Mouse (Mus musculus) lung, embryonic 15.5 days (tissue): ENCODE measurements around the gene Nasp. TPM values are rescaled to one million over a fixed set of nuclear protein-coding genes. Genes with fewer than 3 reads are reported as not detected.
"Not testable (repeated sequence)": the region's sequence is repeated elsewhere in the genome, so short reads cannot be mapped to it uniquely, and the experiment has no call there.

ENCODE experiments used
- ATAC-seq: fragments of 200-750 bp; cut with Nextera tagmentation; 2 replicates; pipeline ENCODE4 v1.8.0; 2017; ENCODE audit warnings: moderate number of reproducible peaks, borderline replicate concordance; ENCODE audit not compliant: low FRiP score, low TSS enrichment; ENCODE audit errors: extremely low read depth
- H3K27ac ChIP-seq: fragments of 300-500 bp; sonication (generic); 2 replicates; pipeline ENCODE4 v1.5.1; 2015; ENCODE audit warnings: moderate library complexity, mild to moderate bottlenecking, inconsistent platforms
- H3K27me3 ChIP-seq: fragments of 300-500 bp; sonication (generic); 2 replicates; pipeline ENCODE4 v1.6.1; 2015; ENCODE audit warnings: inconsistent platforms
- H3K36me3 ChIP-seq: fragments of 300-500 bp; sonication (generic); 2 replicates; pipeline ENCODE4 v1.6.1; 2015; ENCODE audit warnings: inconsistent platforms
- H3K4me1 ChIP-seq: fragments of 300-500 bp; sonication (generic); 2 replicates; pipeline ENCODE4 v1.6.1; 2015; ENCODE audit warnings: inconsistent platforms
- H3K4me2 ChIP-seq: fragments of 300-500 bp; sonication (generic); 2 replicates; pipeline ENCODE4 v1.6.1; 2015; ENCODE audit warnings: inconsistent platforms, mild to moderate bottlenecking, moderate library complexity
- H3K4me3 ChIP-seq: fragments of 300-500 bp; sonication (generic); 2 replicates; pipeline ENCODE4 v1.5.1; 2015; ENCODE audit warnings: mild to moderate bottlenecking, inconsistent platforms
- H3K9ac ChIP-seq: fragments of 300-500 bp; sonication (generic); 2 replicates; pipeline ENCODE4 v1.6.1; 2015; ENCODE audit warnings: inconsistent platforms
- H3K9me3 ChIP-seq: fragments of 300-500 bp; sonication (generic); 2 replicates; pipeline ENCODE4 v1.6.1; 2016; ENCODE audit warnings: inconsistent platforms
- WGBS: fragments of 180-500 bp; shearing (Covaris S2); methylation state at CpG from one replicate; pipeline ENCODE4 v1.1.7; 2015; 5-methylcytosine and 5-hydroxymethylcytosine counted together
- polyA plus RNA-seq: library from polyadenylated mRNA; unstranded; fragments of >200 nt; fragmentation: Nextera tagmentation; extraction: Ambion mirVana; gene quantifications from 2 replicates; pipeline ENCODE4 v1.2.1, GENCODE M21; 2015

Gene Nasp
- 125 and 131 TPM in 2 replicates for polyA plus RNA-seq

- H3K4me1 ChIP-seq: peaks cover 20% of the 10 kb centered on the region
- H3K27ac ChIP-seq: peak within 1 kb of the TSS; percentile 97
- no peaks in the 10 kb centered on the region for H3K27me3 ChIP-seq
- peak within 1 kb of the TSS; percentile 99 for H3K4me3 ChIP-seq
- H3K36me3 ChIP-seq: peaks cover 5% of the 10 kb centered on the region; the same call in 1 of the 2 replicates
- 7% methylated on average over 23 of the region's 23 CpGs for WGBS
- no peaks in the 10 kb centered on the region for H3K9me3 ChIP-seq
- peak within 1 kb of the TSS; percentile 73 for H3K4me2 ChIP-seq
- H3K9ac ChIP-seq: peak within 1 kb of the TSS; percentile 91
- peak; percentile 89 for ATAC-seq
Measured at GRCm38 (mm10) chr4:116627722-116628662, at the start of gene Nasp. Nasp (minus strand) TSS chr4:116627941.

GRCm38 (mm10) chr4:116676027-116676426 lies 48.3 kb upstream of the Nasp start:
- no peaks in the 10 kb centered on the region for H3K9me3 ChIP-seq
- no peak overlapping the region for H3K9ac ChIP-seq
- H3K27me3 ChIP-seq: no peaks in the 10 kb centered on the region
- H3K4me1 ChIP-seq: peaks cover 5% of the 10 kb centered on the region; the same call in 1 of the 2 replicates
- no peaks in the 10 kb centered on the region for H3K36me3 ChIP-seq
- no peak for ATAC-seq
- no peak overlapping the region for H3K27ac ChIP-seq
- 76% methylated on average over 3 of the region's 3 CpGs for WGBS
- H3K4me3 ChIP-seq: no peak overlapping the region
- H3K4me2 ChIP-seq: no peak overlapping the region

- not testable (repeated sequence) for H3K4me1 ChIP-seq, H3K4me3 ChIP-seq, H3K27ac ChIP-seq, H3K4me2 ChIP-seq, H3K36me3 ChIP-seq, H3K27me3 ChIP-seq, H3K9me3 ChIP-seq, ATAC-seq, H3K9ac ChIP-seq
- WGBS: 89% methylated on average over 6 of the region's 6 CpGs
Measured at GRCm38 (mm10) chr4:116674761-116675160, 47.0 kb upstream of the Nasp start.

GRCm38 (mm10) chr4:116672785-116673184 lies 45.0 kb upstream of the Nasp start:
- no peak overlapping the region for H3K4me3 ChIP-seq
- no peak overlapping the region for H3K27ac ChIP-seq
- no peak overlapping the region for H3K4me2 ChIP-seq
- H3K4me1 ChIP-seq: peaks cover 5% of the 10 kb centered on the region; the same call in 1 of the 2 replicates
- no peaks in the 10 kb centered on the region for H3K27me3 ChIP-seq
- WGBS: 22% methylated on average over 2 of the region's 2 CpGs
- no peak overlapping the region for H3K9ac ChIP-seq
- no peaks in the 10 kb centered on the region for H3K9me3 ChIP-seq
- ATAC-seq: peak; percentile 84
- H3K36me3 ChIP-seq: no peaks in the 10 kb centered on the region

- WGBS: 38% methylated on average over 2 of the region's 2 CpGs
- no peak overlapping the region for H3K9ac ChIP-seq
- peaks cover 5% of the 10 kb centered on the region; the same call in 1 of the 2 replicates for H3K4me1 ChIP-seq
- ATAC-seq: no peak
- H3K9me3 ChIP-seq: no peaks in the 10 kb centered on the region
- no peak overlapping the region for H3K4me3 ChIP-seq
- no peak overlapping the region for H3K4me2 ChIP-seq
- no peaks in the 10 kb centered on the region for H3K36me3 ChIP-seq
- H3K27ac ChIP-seq: no peak overlapping the region
- H3K27me3 ChIP-seq: no peaks in the 10 kb centered on the region
Measured at GRCm38 (mm10) chr4:116669291-116669690, 41.5 kb upstream of the Nasp start.

DNA sequence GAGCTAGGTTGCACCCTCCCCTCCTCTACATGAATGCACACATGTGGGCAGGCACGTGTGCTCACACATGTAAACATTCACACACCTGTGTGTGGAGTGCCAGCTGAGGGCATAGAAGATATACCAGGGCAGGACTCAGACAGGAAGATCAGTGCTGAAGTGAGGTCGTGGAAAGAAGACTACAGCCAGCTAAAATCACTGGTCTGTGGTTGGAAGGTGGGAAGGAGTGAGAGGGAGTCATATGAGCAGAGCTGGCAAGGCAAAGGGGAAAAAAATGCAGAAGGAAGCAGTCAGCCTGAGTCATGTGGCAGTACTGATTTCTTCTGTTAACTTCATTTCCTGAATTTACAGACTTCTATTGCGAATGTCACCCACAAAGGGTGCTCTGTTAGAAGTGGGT lies 40.4 kb upstream of the Nasp start:
- Histone ChIP-seq H3K4me1 (peaks cover 5% of the 10 kb centered on the region; the same call in 1 of the 2 replicates), H3K9ac (no peak overlapping the region), H3K27ac (no peak overlapping the region), H3K9me3 (no peaks in the 10 kb centered on the region), H3K4me3 (no peak overlapping the region), H3K36me3 (no peaks in the 10 kb centered on the region), H3K4me2 (no peak overlapping the region), H3K27me3 (no peaks in the 10 kb centered on the region)
- WGBS: 41% methylated on average over 3 of the region's 3 CpGs
- ATAC-seq: no peak

DNA sequence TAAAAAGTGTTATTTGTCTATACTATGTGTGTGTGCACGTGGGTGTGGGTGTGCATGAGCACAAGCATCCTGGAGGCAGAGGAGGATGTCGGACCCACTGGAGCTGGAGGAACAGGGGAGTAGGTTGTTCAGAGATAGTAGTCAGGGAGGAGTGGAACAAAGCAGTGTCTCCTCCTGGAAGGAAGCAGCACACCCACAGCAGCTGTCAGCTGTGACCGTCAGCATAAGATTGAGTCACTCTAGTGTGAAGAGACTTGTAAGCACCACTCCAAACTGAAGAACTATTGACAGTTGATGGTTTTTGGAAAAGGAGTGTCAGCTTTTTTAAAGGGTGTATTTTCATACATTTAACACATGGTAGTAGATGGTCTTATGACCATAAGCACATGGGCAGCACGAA lies 38.9 kb upstream of the Nasp start:
- WGBS: 49% methylated on average over 4 of the region's 4 CpGs
- Histone ChIP-seq H3K9ac (no peak overlapping the region), H3K27ac (no peak overlapping the region), H3K9me3 (no peaks in the 10 kb centered on the region), H3K4me3 (no peak overlapping the region), H3K36me3 (no peaks in the 10 kb centered on the region), H3K4me1 (no peaks in the 10 kb centered on the region), H3K27me3 (no peaks in the 10 kb centered on the region), H3K4me2 (no peak overlapping the region)
- ATAC-seq: no peak

DNA sequence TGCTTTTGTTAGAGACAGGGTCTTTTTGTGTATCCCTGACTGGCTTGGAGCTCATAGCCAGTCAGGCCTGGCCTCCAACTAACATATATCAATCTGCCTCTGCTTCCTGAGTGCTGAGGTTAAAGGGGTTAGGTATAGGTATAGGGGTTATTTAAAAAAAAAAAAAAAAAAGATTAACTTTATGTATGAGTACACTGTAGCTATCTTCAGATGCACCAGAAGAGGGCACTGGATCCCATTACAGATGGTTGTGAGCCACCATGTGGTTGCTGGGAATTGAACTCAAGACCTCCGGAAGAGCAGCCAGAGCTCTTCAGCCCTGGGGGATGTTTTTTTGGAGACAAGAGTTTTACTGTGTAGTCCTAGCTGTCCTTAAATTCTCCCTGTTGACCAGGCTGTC lies 34.3 kb upstream of the Nasp start:
- H3K36me3 ChIP-seq: no peaks in the 10 kb centered on the region
- no peak overlapping the region for H3K27ac ChIP-seq
- H3K4me3 ChIP-seq: no peak overlapping the region
- no peak overlapping the region for H3K4me2 ChIP-seq
- H3K9me3 ChIP-seq: no peaks in the 10 kb centered on the region
- ATAC-seq: no peak
- WGBS: 95% methylated on average over 1 of the region's 1 CpGs
- H3K9ac ChIP-seq: no peak overlapping the region
- H3K27me3 ChIP-seq: no peaks in the 10 kb centered on the region
- H3K4me1 ChIP-seq: peaks cover 11% of the 10 kb centered on the region; the same call in 1 of the 2 replicates

DNA sequence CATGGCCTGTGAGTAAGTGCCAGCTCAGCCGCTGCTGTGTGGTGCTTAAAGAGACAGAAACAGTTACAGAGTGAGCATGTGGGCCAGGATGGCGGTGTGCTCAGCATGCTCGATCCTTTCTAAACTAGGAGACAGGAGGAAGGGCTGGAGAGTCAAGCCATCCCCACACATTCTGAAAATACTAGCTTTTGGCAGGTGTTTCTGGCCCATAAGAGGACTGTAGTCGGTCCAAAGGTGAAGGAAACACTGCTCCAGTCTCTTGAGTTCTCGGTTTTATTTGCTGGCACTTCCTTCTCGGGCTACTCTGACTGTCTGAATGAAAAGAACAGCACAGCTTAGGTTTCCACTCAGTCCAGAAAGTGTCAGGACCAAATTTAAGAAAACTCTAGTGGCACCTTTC lies 33.1 kb upstream of the Nasp start:
- no peaks in the 10 kb centered on the region for H3K36me3 ChIP-seq
- H3K4me3 ChIP-seq: no peak overlapping the region
- no peak overlapping the region for H3K4me2 ChIP-seq
- no peak for ATAC-seq
- no peaks in the 10 kb centered on the region for H3K27me3 ChIP-seq
- H3K27ac ChIP-seq: no peak overlapping the region
- no peaks in the 10 kb centered on the region for H3K9me3 ChIP-seq
- no peak overlapping the region for H3K9ac ChIP-seq
- peaks cover 11% of the 10 kb centered on the region; the same call in 1 of the 2 replicates for H3K4me1 ChIP-seq
- WGBS: 64% methylated on average over 6 of the region's 6 CpGs

DNA sequence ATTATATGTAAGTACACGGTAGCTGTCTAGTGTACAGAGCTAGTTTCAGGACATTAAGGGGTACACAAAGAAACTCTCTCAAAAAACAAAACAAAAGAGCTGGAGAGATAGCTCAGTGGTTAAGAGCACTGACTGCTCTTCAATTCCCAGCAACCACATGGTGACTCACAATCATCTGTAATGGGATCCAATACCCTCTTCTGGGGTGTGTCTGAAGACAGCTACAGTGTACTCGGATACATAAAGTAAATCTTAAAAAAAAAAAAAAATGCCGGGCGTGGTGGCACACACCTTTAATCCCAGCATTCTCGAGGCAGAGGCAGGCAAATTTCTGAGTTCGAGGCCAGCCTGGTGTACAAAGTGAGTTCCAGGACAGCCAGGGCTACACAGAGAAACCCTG lies 32.2 kb upstream of the Nasp start:
- not testable (repeated sequence) for H3K27me3 ChIP-seq, H3K9me3 ChIP-seq, H3K4me2 ChIP-seq, H3K4me3 ChIP-seq, H3K9ac ChIP-seq, H3K27ac ChIP-seq, H3K36me3 ChIP-seq, ATAC-seq
- WGBS: 74% methylated on average over 6 of the region's 6 CpGs
- peaks cover 11% of the 10 kb centered on the region; the same call in 1 of the 2 replicates for H3K4me1 ChIP-seq

DNA sequence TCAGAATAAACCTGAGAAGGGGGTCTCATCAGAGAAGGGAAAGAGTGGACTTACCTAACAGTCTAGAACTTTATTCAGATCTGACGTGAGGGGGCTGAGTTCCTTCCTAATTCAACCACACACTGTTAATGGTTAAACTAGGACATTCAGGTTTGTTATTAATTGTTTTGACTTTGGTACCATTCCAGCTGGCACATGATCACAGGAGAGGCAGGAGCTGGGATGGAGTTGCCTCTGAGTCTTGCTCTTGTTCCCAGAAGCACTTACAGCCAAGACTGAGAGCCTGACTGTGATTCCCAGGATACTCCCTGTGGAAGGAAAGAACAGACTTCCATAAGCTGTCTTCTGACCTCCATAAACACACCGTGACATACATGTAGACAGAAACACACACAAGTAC lies 31.7 kb upstream of the Nasp start:
- Histone ChIP-seq H3K27ac (no peak overlapping the region), H3K4me2 (no peak overlapping the region), H3K9me3 (no peaks in the 10 kb centered on the region), H3K4me1 (peaks cover 11% of the 10 kb centered on the region; the same call in 1 of the 2 replicates), H3K27me3 (no peaks in the 10 kb centered on the region), H3K9ac (no peak overlapping the region), H3K36me3 (no peaks in the 10 kb centered on the region), H3K4me3 (no peak overlapping the region)
- WGBS: 30% methylated on average over 2 of the region's 2 CpGs
- ATAC-seq: peak; percentile 39; the same call in 1 of the 2 replicates

DNA sequence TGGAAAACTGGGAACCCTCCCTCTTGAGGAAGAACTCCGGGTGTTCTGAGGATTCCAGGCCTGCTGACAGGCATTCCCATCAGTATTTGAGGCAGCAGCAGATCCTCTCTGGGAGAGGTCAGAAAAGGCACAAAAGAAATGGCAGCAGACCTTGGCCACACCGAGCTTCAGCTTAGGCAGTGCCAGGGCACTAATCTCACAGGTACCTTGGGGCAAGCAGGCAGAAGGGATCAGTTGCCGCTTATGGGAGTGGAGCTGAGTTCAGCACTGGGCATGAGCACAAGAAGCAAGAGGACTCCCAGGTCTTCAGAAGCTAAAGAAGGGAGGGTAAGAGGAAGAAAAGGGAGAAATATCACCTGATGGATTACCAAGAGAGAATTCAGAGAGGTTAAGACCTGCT lies 30.2 kb upstream of the Nasp start:
- 50% methylated on average over 3 of the region's 3 CpGs for WGBS
- no peak overlapping the region for H3K9ac ChIP-seq
- ATAC-seq: no peak

More for the DNA sequence above, 30.2 kb upstream of the Nasp start:
- H3K4me3 ChIP-seq: no peak overlapping the region
- no peak overlapping the region for H3K4me2 ChIP-seq
- H3K36me3 ChIP-seq: no peaks in the 10 kb centered on the region
- no peaks in the 10 kb centered on the region for H3K27me3 ChIP-seq
- H3K27ac ChIP-seq: no peak overlapping the region
- H3K4me1 ChIP-seq: peaks cover 11% of the 10 kb centered on the region; the same call in 1 of the 2 replicates
- no peaks in the 10 kb centered on the region for H3K9me3 ChIP-seq
